Mouse (Mus musculus) liver, adult 2 months (tissue): ENCODE measurements around the gene 1500009C09Rik. TPM values are rescaled to one million over a fixed set of nuclear protein-coding genes. Genes with fewer than 3 reads are reported as not detected.
A peak's percentile ranks its signal among the peaks of the same experiment; 100 is the strongest.

Experiments used
- DNase-seq: peaks from one replicate; pipeline ENCODE4 v3.0.0-alpha.2; 2011; ENCODE audit warnings: low read depth, low spot score; ENCODE audit errors: extremely low read depth
- H3K27ac ChIP-seq: fragments of 200-500 bp; replicated peaks from 2 replicates; pipeline ENCODE4 v1.5.1; 2012; ENCODE audit warnings: low read depth, mild to moderate bottlenecking, control low read depth, inconsistent platforms, low read length; ENCODE audit not compliant: insufficient read depth
- H3K27me3 ChIP-seq: fragments of 200-500 bp; 2 replicates; pipeline ENCODE4 v1.6.1; 2012; ENCODE audit warnings: mild to moderate bottlenecking, moderate library complexity, low read length, inconsistent platforms; ENCODE audit not compliant: control insufficient read depth, insufficient read depth
- H3K36me3 ChIP-seq: fragments of 200-500 bp; 2 replicates; pipeline ENCODE4 v1.6.1; 2012; ENCODE audit warnings: low read length, inconsistent platforms; ENCODE audit not compliant: control insufficient read depth, insufficient read depth
- H3K4me1 ChIP-seq: fragments of 200-500 bp; 2 replicates; pipeline ENCODE4 v1.6.1; 2011; ENCODE audit warnings: low read length; ENCODE audit not compliant: control insufficient read depth, insufficient read depth
- H3K4me3 ChIP-seq: fragments of 200-500 bp; 2 replicates; pipeline ENCODE4 v1.5.1; 2011; ENCODE audit warnings: low read depth, mild to moderate bottlenecking, control low read depth, low read length, moderate library complexity; ENCODE audit not compliant: insufficient read depth
- H3K79me2 ChIP-seq: fragments of 200-500 bp; 2 replicates; pipeline ENCODE4 v1.6.1; 2012; ENCODE audit warnings: inconsistent platforms, mild to moderate bottlenecking, low read length, moderate library complexity; ENCODE audit not compliant: control insufficient read depth, insufficient read depth
- H3K9ac ChIP-seq: fragments of 200-500 bp; 2 replicates; pipeline ENCODE4 v1.6.1; 2012; ENCODE audit warnings: low read depth, mild to moderate bottlenecking, control low read depth, inconsistent platforms, low read length
- CTCF ChIP-seq: fragments of 200-500 bp; IDR thresholded peaks from 2 replicates; pipeline ENCODE4 v1.5.1; 2011; ENCODE audit warnings: low read depth, low read length, control low read depth
- POLR2A ChIP-seq: fragments of 200-500 bp; IDR thresholded peaks from 2 replicates; pipeline ENCODE4 v1.6.1; 2011; ENCODE audit warnings: low read length, control low read depth; ENCODE audit not compliant: insufficient read depth; ENCODE audit errors: extremely low read depth
- WGBS: fragments of 180-500 bp; shearing (Covaris S2); methylation state at CpG from one replicate; pipeline ENCODE4 v1.1.7; 2018; 5-methylcytosine and 5-hydroxymethylcytosine counted together
- polyA plus RNA-seq: library from polyadenylated mRNA; depleted of rRNA; stranded (reverse); fragments of >200 nt; gene quantifications from 2 replicates; pipeline ENCODE4 v1.2.3, GENCODE M21; 2012
- total RNA-seq: library from RNA; depleted of rRNA; stranded (reverse); fragments of >200 nt; gene quantifications from 2 replicates; pipeline ENCODE4 v1.2.3, GENCODE M21; 2014

1500009C09Rik gene
- total and polyA plus RNA-seq, 2 experiments, result 0.18 TPM; not detected in 1

DNA sequence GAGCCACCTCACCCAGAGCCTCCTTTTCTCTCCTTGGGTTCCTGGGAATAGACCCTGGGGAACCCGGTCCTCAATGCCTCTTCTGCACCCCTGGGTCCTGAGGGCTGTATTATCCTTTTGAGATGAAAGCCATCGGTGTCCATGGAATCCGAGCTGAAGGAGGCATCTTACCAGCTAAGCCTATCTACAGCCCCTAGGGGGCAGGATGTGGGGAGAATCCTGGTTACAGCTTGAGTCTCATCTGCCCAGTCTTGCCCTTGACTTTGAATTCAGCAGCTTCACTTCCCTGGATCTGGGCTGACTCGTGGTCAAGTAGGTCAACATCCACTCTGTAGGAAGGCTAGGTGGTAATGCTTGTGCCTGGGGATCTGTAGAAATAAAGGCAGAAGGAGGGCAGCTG is 3.1 kb downstream of the 1500009C09Rik start:
- 38% methylated on average over 4 of the region's 4 CpGs for WGBS

DNA sequence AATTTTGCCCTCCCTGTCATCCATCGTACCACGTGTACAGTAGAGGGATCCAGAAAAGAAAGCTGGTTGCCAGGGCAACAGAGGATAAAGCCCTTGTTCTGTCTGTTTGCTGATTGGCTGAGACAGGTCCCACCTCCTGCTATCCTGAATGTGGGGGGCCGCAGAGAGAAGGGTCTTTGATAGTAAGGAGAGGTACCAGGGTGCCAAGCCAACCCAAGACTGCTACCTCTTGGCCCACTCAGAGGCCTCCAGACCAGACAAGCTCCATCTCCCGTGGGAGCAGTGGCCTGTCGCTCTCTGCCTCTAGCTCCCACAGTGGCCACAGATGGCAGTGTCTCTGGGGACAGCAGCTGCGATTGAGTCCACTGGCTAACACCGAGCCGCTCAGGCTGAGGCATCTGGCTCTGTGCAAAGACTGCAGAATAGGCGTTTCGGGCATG is 3.8 kb downstream of the 1500009C09Rik start:
- no peaks in the 10 kb centered on the region for H3K36me3 ChIP-seq
- no peaks in the 10 kb centered on the region for H3K79me2 ChIP-seq
- H3K4me3 ChIP-seq, result no peak overlapping the region
- no peak overlapping the region for H3K27ac ChIP-seq
- no peaks in the 10 kb centered on the region for H3K4me1 ChIP-seq
- WGBS, result 45% methylated on average over 10 of the region's 10 CpGs
- H3K9ac ChIP-seq, result no peak overlapping the region
- DNase-seq, result no peak
- TF ChIP-seq POLR2A (no peak), CTCF (no peak; the same call in 1 of the 2 replicates)
- H3K27me3 ChIP-seq, result no peaks in the 10 kb centered on the region

More for the DNA sequence above, 3.1 kb downstream of the 1500009C09Rik start:
- TF ChIP-seq POLR2A, result no peak
- no peak for TF ChIP-seq CTCF
- H3K79me2 ChIP-seq, result no peaks in the 10 kb centered on the region
- H3K9ac ChIP-seq, result no peak overlapping the region
- no peak overlapping the region for H3K27ac ChIP-seq
- DNase-seq, result no peak
- H3K27me3 ChIP-seq, result no peaks in the 10 kb centered on the region
- no peaks in the 10 kb centered on the region for H3K4me1 ChIP-seq
- no peak overlapping the region for H3K4me3 ChIP-seq
- no peaks in the 10 kb centered on the region for H3K36me3 ChIP-seq

DNA sequence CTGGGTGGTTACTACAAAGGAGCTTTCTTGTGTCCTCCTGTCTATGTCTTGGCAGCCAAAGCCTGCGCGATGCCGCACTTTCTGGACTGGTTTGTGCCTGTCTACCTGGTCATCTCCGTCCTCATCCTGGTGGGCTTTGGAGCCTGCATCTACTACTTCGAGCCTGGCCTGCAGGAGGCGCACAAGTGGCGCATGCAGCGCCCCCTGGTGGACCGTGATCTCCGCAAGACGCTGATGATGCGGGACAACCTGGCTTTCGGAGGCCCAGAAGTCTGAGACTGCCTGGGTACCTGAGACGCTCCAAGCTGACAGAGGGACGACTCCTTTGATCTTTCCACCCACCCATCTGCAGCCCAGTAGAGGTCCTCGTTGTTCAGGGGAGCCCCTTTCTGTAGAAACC is 7.3 kb downstream of the 1500009C09Rik start:
- H3K27ac ChIP-seq, result no peak overlapping the region
- DNase-seq, result peak; percentile 31
- no peak overlapping the region for H3K9ac ChIP-seq
- WGBS, result 13% methylated on average over 16 of the region's 16 CpGs
- no peaks in the 10 kb centered on the region for H3K27me3 ChIP-seq
- no peaks in the 10 kb centered on the region for H3K4me1 ChIP-seq
- H3K36me3 ChIP-seq, result no peaks in the 10 kb centered on the region
- TF ChIP-seq POLR2A (no peak), CTCF (peak; percentile 96)
- H3K4me3 ChIP-seq, result no peak overlapping the region
- H3K79me2 ChIP-seq, result no peaks in the 10 kb centered on the region

DNA sequence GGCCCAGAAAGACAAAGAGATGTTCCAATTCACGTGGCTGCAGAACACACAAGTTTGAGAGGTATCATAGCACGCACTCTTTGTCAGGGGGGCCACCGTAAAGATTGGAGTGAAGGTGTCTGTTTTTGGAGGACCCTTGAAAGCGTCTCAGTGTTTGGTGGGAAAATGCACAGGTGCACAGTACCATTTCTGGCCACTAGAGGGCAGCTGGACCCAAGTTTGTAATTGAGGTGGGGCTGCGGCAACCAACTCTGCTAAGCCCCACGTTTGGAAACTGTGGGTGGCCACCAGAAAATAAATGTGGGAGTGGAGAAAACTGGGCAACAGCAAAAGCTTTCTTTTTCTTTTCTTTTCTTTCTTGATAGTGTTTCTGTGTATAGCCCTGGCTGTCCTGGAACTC is 14.2 kb downstream of the 1500009C09Rik start:
- Histone ChIP-seq H3K4me3 (no peak overlapping the region), H3K36me3 (no peaks in the 10 kb centered on the region), H3K27me3 (no peaks in the 10 kb centered on the region), H3K79me2 (no peaks in the 10 kb centered on the region), H3K9ac (no peak overlapping the region), H3K27ac (no peak overlapping the region), H3K4me1 (no peaks in the 10 kb centered on the region)
- DNase-seq, result peak; percentile 7
- 11% methylated on average over 6 of the region's 6 CpGs for WGBS
- TF ChIP-seq CTCF, result peak; percentile 87
- TF ChIP-seq POLR2A, result no peak

DNA sequence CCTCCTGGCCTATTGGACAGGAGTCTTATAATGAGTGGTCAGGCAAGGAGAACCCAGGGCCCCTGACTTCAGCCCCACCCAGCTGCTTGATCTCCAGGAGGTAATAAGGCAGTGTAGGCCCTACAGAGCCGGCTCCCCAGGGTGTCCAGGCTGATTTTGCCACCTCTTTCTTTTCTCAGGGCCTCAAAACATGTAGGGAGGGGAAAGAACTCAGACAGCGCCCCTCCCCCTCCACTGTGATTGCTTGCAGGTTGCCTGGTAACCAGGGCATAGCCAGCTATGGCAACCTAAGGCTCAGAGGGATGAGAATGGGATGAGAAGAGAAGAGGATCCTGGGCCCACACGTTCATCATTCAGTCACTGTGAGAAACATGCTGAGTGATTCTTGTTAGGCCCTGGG is 16.0 kb downstream of the 1500009C09Rik start:
- H3K9ac ChIP-seq, result no peak overlapping the region

DNA sequence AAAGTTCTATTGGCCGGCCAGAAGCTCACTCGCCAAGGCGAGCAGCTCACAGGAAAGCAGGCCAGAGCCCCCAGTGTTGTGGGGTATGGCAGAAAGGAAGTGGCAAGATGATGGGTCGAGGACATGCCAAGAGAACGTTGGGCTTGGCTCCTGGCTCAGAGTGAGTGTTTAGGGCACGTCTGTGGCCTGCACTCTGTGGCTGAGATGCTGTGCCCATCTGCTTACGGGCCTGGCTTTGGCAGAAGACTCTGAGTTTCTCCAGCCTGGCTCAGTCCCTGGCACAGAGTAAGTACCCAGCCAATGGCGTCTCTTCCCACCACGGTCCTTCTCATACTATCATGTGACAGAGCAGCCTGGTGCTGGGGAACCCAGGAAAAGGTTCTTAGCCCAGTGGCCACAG is 16.6 kb downstream of the 1500009C09Rik start:
- no peaks in the 10 kb centered on the region for H3K36me3 ChIP-seq
- 92% methylated on average over 9 of the region's 9 CpGs for WGBS
- H3K27me3 ChIP-seq, result no peaks in the 10 kb centered on the region
- TF ChIP-seq POLR2A (no peak), CTCF (no peak)
- no peak overlapping the region for H3K27ac ChIP-seq
- DNase-seq, result no peak
- no peak overlapping the region for H3K4me3 ChIP-seq
- no peak overlapping the region for H3K9ac ChIP-seq
- no peaks in the 10 kb centered on the region for H3K4me1 ChIP-seq
- H3K79me2 ChIP-seq, result no peaks in the 10 kb centered on the region

More for the DNA sequence above, 16.0 kb downstream of the 1500009C09Rik start:
- Histone ChIP-seq H3K4me1 (no peaks in the 10 kb centered on the region), H3K79me2 (no peaks in the 10 kb centered on the region), H3K4me3 (no peak overlapping the region), H3K27me3 (no peaks in the 10 kb centered on the region), H3K36me3 (no peaks in the 10 kb centered on the region), H3K27ac (no peak overlapping the region)
- WGBS, result 73% methylated on average over 3 of the region's 3 CpGs
- DNase-seq, result no peak
- TF ChIP-seq POLR2A (no peak), CTCF (no peak)
